Mouse (Mus musculus) spleen, adult 2 months (tissue): ENCODE results near the gene Unc79. TPM values are rescaled to one million over a fixed set of nuclear protein-coding genes. Genes with fewer than 3 reads are reported as not detected.

Experiments
- DNase-seq, 2 experiments: peaks; one replicate each; pipeline versions ENCODE4 v3.0.0 to v3.0.0-alpha.2; 2012 to 2021; ENCODE audit warnings: low spot score in 2 of 2, low read depth in 1 of 2
- H3K27ac ChIP-seq: fragments of 200-500 bp; 2 replicates; pipeline ENCODE4 v1.5.1; 2012; ENCODE audit warnings: low read length, inconsistent platforms; ENCODE audit not compliant: insufficient read depth
- H3K27me3 ChIP-seq: fragments of 200-500 bp; 2 replicates; pipeline ENCODE4 v1.6.1; 2012; ENCODE audit warnings: mild to moderate bottlenecking, moderate library complexity, low read length, inconsistent platforms; ENCODE audit not compliant: control insufficient read depth, insufficient read depth
- H3K36me3 ChIP-seq: fragments of 200-500 bp; 2 replicates; pipeline ENCODE4 v1.6.1; 2012; ENCODE audit warnings: mild to moderate bottlenecking, low read length, inconsistent platforms; ENCODE audit not compliant: control insufficient read depth, insufficient read depth
- H3K4me1 ChIP-seq: fragments of 200-500 bp; 2 replicates; pipeline ENCODE4 v1.6.1; 2011; ENCODE audit warnings: inconsistent platforms; ENCODE audit not compliant: control insufficient read depth, insufficient read depth, insufficient read length
- H3K4me3 ChIP-seq: fragments of 200-500 bp; 2 replicates; pipeline ENCODE4 v1.5.1; 2011; ENCODE audit warnings: mild to moderate bottlenecking, inconsistent platforms; ENCODE audit not compliant: insufficient read depth, insufficient read length; ENCODE audit errors: extremely low read depth
- CTCF ChIP-seq: fragments of 200-500 bp; IDR thresholded peaks from 2 replicates; pipeline ENCODE4 v1.5.1; 2011; ENCODE audit warnings: mild to moderate bottlenecking, inconsistent platforms; ENCODE audit not compliant: insufficient read depth, insufficient read length, insufficient replicate concordance; ENCODE audit errors: extremely low read depth
- POLR2A ChIP-seq: fragments of 200-500 bp; IDR thresholded peaks from 2 replicates; pipeline ENCODE4 v1.6.1; 2011; ENCODE audit warnings: low read depth, low read length, inconsistent platforms
- WGBS: fragments of 180-500 bp; shearing (Covaris S2); methylation state at CpG from one replicate; pipeline ENCODE4 v1.1.7; 2018; 5-methylcytosine and 5-hydroxymethylcytosine counted together
- polyA plus RNA-seq: library from polyadenylated mRNA; depleted of rRNA; stranded (reverse); fragments of >200 nt; gene quantifications from 2 replicates; pipeline ENCODE4 v1.2.3, GENCODE M21; 2012

The Unc79 gene
- polyA plus RNA-seq, 1 experiment, result 0.12 TPM

- 86% methylated on average over 7 of the region's 7 CpGs for WGBS
- H3K27ac ChIP-seq, result no peak overlapping the region
- H3K27me3 ChIP-seq, result no peaks in the 10 kb centered on the region
- H3K4me1 ChIP-seq, result no peaks in the 10 kb centered on the region
- no peak overlapping the region for H3K4me3 ChIP-seq
- no peak for DNase-seq
- no peaks in the 10 kb centered on the region for H3K36me3 ChIP-seq
- no peak for TF ChIP-seq POLR2A
- no peak for TF ChIP-seq CTCF
Measured at GRCm38 (mm10) chr12:103109301-103109700, 160.6 kb downstream of the Unc79 start.

- no peaks in the 10 kb centered on the region for H3K4me1 ChIP-seq
- H3K36me3 ChIP-seq, result no peaks in the 10 kb centered on the region
- DNase-seq, result peak in 1 of 2 experiments; percentile 5
- H3K27me3 ChIP-seq, result no peaks in the 10 kb centered on the region
- 57% methylated on average over 8 of the region's 8 CpGs for WGBS
- no peak overlapping the region for H3K27ac ChIP-seq
- TF ChIP-seq CTCF (no peak), POLR2A (no peak)
- no peak overlapping the region for H3K4me3 ChIP-seq
Measured at GRCm38 (mm10) chr12:103116639-103117038, 168.0 kb downstream of the Unc79 start.

- TF ChIP-seq POLR2A (no peak), CTCF (no peak)
- no peaks in the 10 kb centered on the region for H3K27me3 ChIP-seq
- H3K36me3 ChIP-seq, result no peaks in the 10 kb centered on the region
- 87% methylated on average over 10 of the region's 10 CpGs for WGBS
- no peak overlapping the region for H3K4me3 ChIP-seq
- H3K27ac ChIP-seq, result no peak overlapping the region
- H3K4me1 ChIP-seq, result no peaks in the 10 kb centered on the region
- DNase-seq, result no peak
Measured at GRCm38 (mm10) chr12:103117517-103118193, 169.0 kb downstream of the Unc79 start.

- TF ChIP-seq POLR2A, result no peak
- TF ChIP-seq CTCF, result no peak
- H3K27me3 ChIP-seq, result no peaks in the 10 kb centered on the region
- no peak for DNase-seq
- no peaks in the 10 kb centered on the region for H3K4me1 ChIP-seq
- no peak overlapping the region for H3K4me3 ChIP-seq
- 82% methylated on average over 5 of the region's 5 CpGs for WGBS
- H3K36me3 ChIP-seq, result no peaks in the 10 kb centered on the region
- H3K27ac ChIP-seq, result no peak overlapping the region
Measured at GRCm38 (mm10) chr12:103121928-103122327, 173.3 kb downstream of the Unc79 start.

- H3K4me1 ChIP-seq, result no peaks in the 10 kb centered on the region
- DNase-seq, result no peak
- no peaks in the 10 kb centered on the region for H3K27me3 ChIP-seq
- H3K36me3 ChIP-seq, result no peaks in the 10 kb centered on the region
- H3K4me3 ChIP-seq, result no peak overlapping the region
- TF ChIP-seq POLR2A (no peak), CTCF (no peak)
- WGBS, result 86% methylated on average over 1 of the region's 1 CpGs
- no peak overlapping the region for H3K27ac ChIP-seq
Measured at GRCm38 (mm10) chr12:103123861-103124260, 175.2 kb downstream of the Unc79 start.

GRCm38 (mm10) chr12:103128914-103129313, 180.3 kb downstream of the Unc79 start:
- Histone ChIP-seq H3K4me1 (no peaks in the 10 kb centered on the region), H3K4me3 (no peak overlapping the region), H3K27ac (no peak overlapping the region), H3K27me3 (no peaks in the 10 kb centered on the region), H3K36me3 (no peaks in the 10 kb centered on the region)
- DNase-seq, result no peak
- 91% methylated on average over 6 of the region's 6 CpGs for WGBS
- TF ChIP-seq CTCF (no peak), POLR2A (no peak)
